Mouse (Mus musculus) bone marrow macrophage, adult 2 months (primary cell): ENCODE measurements around the gene Mrpl34. TPM values are rescaled to one million over a fixed set of nuclear protein-coding genes. Genes with fewer than 3 reads are reported as not detected.
"Not testable (repeated sequence)": the region's sequence is repeated elsewhere in the genome, so short reads cannot be mapped to it uniquely, and the experiment has no call there.

Experiments used
- H3K27ac ChIP-seq: 2 replicates; pipeline ENCODE4 v1.5.1; 2012; ENCODE audit warnings: low read depth, low read length; ENCODE audit not compliant: insufficient read depth
- H3K4me1 ChIP-seq: 2 replicates; pipeline ENCODE4 v1.6.1; 2012; ENCODE audit warnings: low read length; ENCODE audit not compliant: control insufficient read depth, insufficient read depth
- H3K4me3 ChIP-seq: 2 replicates; pipeline ENCODE4 v1.5.1; 2012; ENCODE audit warnings: mild to moderate bottlenecking, low read length, moderate library complexity; ENCODE audit not compliant: insufficient read depth
- CTCF ChIP-seq: IDR thresholded peaks from 2 replicates; pipeline ENCODE4 v1.5.1; 2012; ENCODE audit warnings: low read depth, mild to moderate bottlenecking, low read length, moderate library complexity
- POLR2A ChIP-seq: IDR thresholded peaks from 2 replicates; pipeline ENCODE4 v1.6.1; 2012; ENCODE audit warnings: mild to moderate bottlenecking, low read depth, low read length, borderline replicate concordance
- polyA plus RNA-seq: library from polyadenylated mRNA; stranded (reverse); fragments of >200 nt; gene quantifications from 2 replicates; pipeline ENCODE4 v1.2.4, GENCODE M21; 2012; ENCODE audit not compliant: missing spikeins, insufficient read depth, insufficient read length

Mrpl34 gene
- 59.5 and 62.9 TPM in 2 replicates for polyA plus RNA-seq

GRCm38 (mm10) chr8:71464513-71465500 is at the start of gene Mrpl34:
Gene Mrpl34, plus strand, starts transcription at chr8:71464959.
- H3K4me3 ChIP-seq: peak within 1 kb of the TSS; percentile 83
- H3K27ac ChIP-seq: peak within 1 kb of the TSS; percentile 45
- H3K4me1 ChIP-seq: peaks cover 13% of the 10 kb centered on the region
- TF ChIP-seq CTCF (0 out of 2 replicates have a peak, but pooled peaks have one; percentile 2), POLR2A (no peak)

- Histone ChIP-seq H3K4me3 (no peak overlapping the region), H3K27ac (no peak overlapping the region), H3K4me1 (peaks cover 8% of the 10 kb centered on the region)
- TF ChIP-seq CTCF: no peak
- no peak for TF ChIP-seq POLR2A
Observed at GRCm38 (mm10) chr8:71422121-71422520, 42.6 kb upstream of the Mrpl34 start.

- not testable (repeated sequence) for H3K4me1 ChIP-seq, H3K4me3 ChIP-seq, H3K27ac ChIP-seq
Observed at GRCm38 (mm10) chr8:71432935-71433334, 31.8 kb upstream of the Mrpl34 start.

GRCm38 (mm10) chr8:71437041-71437440 is 27.7 kb upstream of the Mrpl34 start:
- H3K4me3 ChIP-seq: no peak overlapping the region
- no peaks in the 10 kb centered on the region for H3K4me1 ChIP-seq
- TF ChIP-seq CTCF (no peak), POLR2A (no peak)
- H3K27ac ChIP-seq: no peak overlapping the region

GRCm38 (mm10) chr8:71441404-71441803 is 23.4 kb upstream of the Mrpl34 start:
- H3K4me3 ChIP-seq: no peak overlapping the region
- H3K4me1 ChIP-seq: peaks cover 8% of the 10 kb centered on the region
- H3K27ac ChIP-seq: no peak overlapping the region
- TF ChIP-seq POLR2A (no peak), CTCF (no peak)

GRCm38 (mm10) chr8:71445096-71445495 is 19.7 kb upstream of the Mrpl34 start:
- H3K4me1 ChIP-seq: peaks cover 8% of the 10 kb centered on the region
- TF ChIP-seq POLR2A (no peak), CTCF (no peak)
- H3K4me3 ChIP-seq: no peak overlapping the region
- H3K27ac ChIP-seq: no peak overlapping the region

GRCm38 (mm10) chr8:71451337-71451736 is 13.4 kb upstream of the Mrpl34 start:
- H3K4me1 ChIP-seq: no peaks in the 10 kb centered on the region
- no peak overlapping the region for H3K4me3 ChIP-seq
- no peak for TF ChIP-seq POLR2A
- no peak for TF ChIP-seq CTCF
- no peak overlapping the region for H3K27ac ChIP-seq

- no peaks in the 10 kb centered on the region for H3K4me1 ChIP-seq
- no peak overlapping the region for H3K4me3 ChIP-seq
- no peak for TF ChIP-seq POLR2A
- TF ChIP-seq CTCF: no peak
- H3K27ac ChIP-seq: no peak overlapping the region
Observed at GRCm38 (mm10) chr8:71451777-71452176, 13.0 kb upstream of the Mrpl34 start.

GRCm38 (mm10) chr8:71452669-71453068 is 12.1 kb upstream of the Mrpl34 start:
- Histone ChIP-seq H3K4me1 (no peaks in the 10 kb centered on the region), H3K27ac (no peak overlapping the region), H3K4me3 (no peak overlapping the region)
- TF ChIP-seq CTCF: no peak
- TF ChIP-seq POLR2A: no peak

- Histone ChIP-seq H3K27ac (no peak overlapping the region), H3K4me1 (no peaks in the 10 kb centered on the region), H3K4me3 (no peak overlapping the region)
- TF ChIP-seq CTCF: no peak
- TF ChIP-seq POLR2A: no peak
Observed at GRCm38 (mm10) chr8:71454668-71455067, 10.1 kb upstream of the Mrpl34 start.
